Mouse (Mus musculus) cerebellum, postnatal 14 days (tissue): ENCODE measurements at regions not wholly inside any gene's neighbourhood (a gene's known extent, or its start where the extent isn't known, plus 50 kb on each side); places are given as distances from the start of the nearest gene placed in this dataset.

Source experiments
- DNase-seq, 2 experiments: peaks; one replicate each; pipeline ENCODE4 v3.0.0; 2021; ENCODE audit warnings: mixed read lengths in 2 of 2

DNA sequence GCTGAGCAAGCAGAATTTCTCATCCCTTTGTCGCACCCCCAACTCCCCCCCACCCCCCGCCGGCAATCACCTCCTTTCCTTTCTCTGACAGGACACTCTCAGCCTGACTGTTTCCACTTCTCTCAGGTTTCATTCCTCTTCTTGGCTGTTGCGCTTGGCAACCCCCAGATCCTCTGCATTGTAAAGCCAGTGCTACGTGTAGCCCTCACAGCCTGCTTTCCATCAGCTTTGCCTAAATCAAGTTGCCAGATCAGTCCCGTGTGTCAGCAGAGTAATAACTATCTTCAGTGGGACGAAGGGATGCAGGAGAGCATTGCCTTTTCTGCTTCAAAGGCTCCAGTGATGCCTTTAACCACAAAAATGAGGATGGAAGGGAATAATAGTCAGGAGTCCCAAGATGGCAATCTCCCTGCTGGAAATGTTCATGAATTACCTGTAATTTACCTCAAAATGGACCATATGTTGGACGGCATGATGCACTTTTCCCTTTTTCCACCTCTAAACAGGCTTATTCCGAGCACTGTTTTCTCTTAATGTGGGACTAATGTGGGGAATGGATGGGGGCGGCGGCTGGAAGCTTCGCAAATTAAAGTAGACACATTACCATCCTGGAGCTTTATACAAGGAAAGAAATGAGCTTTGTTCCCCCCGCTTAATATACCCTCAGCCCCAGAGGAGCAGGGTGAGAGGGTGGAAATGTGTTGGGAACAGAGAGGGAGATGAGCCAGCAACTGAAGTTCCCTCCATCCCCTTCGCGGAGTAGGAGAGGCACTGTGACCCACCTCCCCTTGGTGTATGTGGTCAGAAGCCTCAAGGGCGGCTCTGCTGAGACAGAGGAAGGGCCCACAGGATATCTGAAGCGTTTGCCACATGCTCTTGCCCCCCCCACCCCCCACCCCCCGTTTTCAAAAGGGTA is 168.3 kb upstream of the Npvf start:
- no peak for DNase-seq

DNA sequence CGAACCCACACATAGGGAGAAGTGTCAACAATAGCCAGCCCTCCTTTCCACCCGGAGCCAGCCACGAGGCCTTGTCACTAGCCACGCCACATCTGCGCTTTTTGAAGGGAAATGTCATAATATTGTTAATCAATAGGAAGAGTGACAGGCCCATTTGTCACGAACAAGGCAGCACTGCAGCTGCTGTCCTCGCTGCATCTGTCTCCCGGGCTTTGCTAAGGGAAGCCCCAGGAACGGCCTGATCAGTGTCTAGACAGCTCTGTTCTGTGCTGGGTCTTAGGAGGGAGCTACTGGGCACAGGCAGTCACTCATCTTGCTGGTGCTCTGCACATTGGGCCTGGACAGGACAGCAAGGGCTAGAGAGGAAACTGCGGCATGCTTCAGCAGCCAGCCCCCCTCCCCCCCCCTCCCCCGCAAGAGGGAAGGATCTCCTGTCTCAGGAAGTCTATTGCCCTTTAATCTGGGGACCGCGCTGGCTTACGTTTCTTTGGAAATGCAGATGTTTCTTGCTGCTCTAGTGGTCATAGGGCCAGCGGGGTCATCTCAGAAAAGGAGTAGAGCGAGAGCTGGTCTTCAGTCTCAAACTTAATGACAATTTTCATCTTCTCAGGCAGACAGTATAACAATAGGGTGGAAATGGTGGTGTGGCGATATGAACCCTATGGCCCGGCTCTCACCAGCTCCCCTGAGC is 169.1 kb upstream of the Npvf start:
- DNase-seq = no peak

DNA sequence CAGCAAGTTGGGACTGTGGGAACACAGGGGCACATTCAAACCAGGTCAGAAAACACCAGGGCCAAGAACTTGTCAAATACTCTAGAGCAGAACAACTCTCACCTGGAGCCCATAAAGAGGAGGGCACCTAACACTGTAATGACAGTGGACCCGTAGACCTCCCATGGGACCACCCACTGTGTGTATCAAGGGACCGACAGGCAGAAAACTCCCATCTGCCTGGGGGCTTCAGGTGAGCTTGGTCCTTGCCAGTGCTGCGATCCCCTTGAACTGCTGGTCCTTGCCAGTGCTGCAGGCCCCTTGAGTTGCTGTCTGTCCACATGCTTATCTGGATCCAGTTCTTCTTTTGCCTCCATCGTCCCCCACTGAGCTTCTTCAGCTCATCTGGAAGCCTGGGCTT is 170.2 kb upstream of the Npvf start:
- DNase-seq = no peak

DNA sequence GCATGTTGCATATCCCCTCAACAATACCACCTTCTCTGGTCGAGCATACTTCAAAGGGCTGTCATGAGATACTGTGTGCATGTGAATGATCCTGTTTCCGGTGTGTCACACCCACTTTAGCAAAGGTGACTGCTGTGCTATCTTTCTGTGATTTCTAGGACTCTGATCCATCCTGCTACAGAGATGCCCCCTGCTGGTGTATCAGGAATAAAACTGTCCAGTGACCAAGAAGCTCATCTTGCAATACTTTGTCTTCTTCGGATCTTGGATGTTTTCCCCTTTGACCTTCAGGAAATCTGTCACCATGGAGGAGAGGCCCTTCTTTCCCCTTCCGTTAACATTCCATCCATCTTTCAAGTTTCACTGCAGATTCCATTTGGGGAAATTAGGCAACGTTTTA is 177.5 kb upstream of the Npvf start:
- DNase-seq = no peak

GRCm38 (mm10) chr6:50835997-50836625 is 181.9 kb upstream of the Npvf start:
- DNase-seq = no peak

DNA sequence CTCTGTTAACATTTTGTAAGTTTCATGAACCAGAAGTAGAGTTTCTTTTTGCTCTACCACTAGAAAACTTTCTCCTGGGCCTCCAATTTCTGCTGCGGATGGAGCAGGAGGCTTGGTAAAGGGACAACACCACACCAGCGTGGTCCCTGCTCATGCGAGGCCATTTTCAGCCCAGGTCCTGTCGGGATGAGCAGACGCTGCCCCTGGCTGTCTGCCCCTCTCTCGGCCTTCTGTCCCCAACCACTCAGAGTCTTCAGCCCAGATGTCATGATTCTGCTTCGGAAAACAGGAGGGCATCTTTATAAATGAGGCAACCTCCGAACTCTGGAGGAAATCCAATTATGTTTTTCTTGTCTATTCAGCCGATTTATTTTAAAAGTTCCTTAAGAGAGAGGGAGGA is 186.6 kb upstream of the Npvf start:
- peak; percentile 53 to 55 for DNase-seq

- peak; percentile 86 to 87 for DNase-seq
Observed at GRCm38 (mm10) chr6:50845246-50845645, 191.0 kb upstream of the Npvf start.

DNA sequence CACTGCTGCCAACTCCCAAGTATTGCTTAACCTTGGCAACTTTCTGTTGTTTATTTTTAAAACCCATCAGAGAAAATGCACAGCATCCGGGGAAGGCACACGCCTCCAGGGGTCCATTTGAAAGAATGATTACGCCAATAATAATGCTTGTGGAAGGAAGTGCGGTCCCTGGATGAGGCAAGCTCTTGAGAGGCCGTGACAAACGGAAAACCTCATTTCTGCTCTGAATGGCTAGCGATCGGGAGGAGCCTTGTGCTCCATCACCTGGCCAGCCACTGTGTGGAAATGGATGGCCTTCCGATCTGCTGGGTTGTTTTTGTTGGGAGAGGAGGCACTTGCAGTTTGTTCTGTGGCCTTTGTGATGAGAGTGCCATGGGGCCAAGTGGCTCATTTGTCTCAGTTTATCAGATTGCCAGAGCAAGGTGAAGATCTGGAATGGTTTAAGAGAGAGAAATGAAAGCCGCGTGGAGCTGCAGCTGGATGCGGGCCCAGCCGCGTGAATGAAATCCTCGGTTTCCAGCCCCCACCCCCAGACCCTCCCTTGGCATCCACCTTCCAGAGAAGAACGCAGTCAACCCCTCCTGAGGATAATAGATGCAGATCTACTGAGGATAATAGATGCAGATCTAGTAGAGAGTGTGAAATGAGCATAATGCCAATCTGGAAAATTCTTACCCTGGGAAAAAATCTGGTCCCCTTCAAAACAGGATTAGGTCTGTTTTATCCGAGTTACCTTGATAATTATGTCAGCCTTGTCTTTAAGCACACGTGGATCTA is 192.7 kb upstream of the Npvf start:
- no peak for DNase-seq

GRCm38 (mm10) chr6:50847548-50847947 is 193.3 kb upstream of the Npvf start:
- DNase-seq = no peak

- no peak for DNase-seq
Observed at GRCm38 (mm10) chr6:50859162-50859561, 204.9 kb upstream of the Npvf start.

DNA sequence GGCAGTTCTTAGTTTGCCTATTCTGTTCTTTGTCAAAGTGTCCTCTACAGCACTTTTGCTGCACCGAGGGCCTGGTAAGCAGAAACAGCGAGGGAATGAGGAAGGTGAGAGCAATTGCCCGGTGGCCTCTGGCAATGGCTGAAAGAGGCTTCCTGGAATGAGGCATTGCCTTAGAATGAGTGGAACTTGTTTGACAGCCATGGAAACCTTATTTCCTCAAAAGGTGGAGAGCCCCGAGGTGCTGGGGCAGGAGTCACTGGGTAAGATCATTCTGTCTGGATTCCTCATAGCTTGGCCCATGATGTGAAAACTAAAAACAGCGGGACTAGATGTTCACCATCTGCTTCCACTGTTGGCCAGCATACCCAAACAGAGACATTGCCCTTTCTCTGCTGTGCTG is 223.8 kb upstream of the Npvf start:
- no peak for DNase-seq

- no peak for DNase-seq
Observed at GRCm38 (mm10) chr6:50882298-50882697, 228.1 kb upstream of the Npvf start.

DNA sequence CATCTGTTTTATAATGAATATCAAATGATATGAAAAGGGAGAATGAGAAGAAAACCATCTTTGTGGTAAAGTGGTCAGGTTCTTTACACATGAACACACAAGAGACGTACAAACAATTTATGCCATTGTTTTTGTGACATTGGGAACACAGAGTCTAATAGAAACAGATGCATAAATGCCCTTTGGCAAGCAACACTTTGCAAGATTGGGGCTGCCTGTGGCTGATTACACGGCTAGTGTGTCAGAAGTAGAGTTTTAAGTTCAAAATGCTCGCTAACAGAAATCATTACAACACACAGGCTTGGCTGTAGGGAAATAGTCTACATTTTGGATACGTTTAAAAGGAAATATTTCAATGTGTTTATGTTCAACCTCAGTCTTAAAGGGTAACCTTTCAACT is 228.5 kb upstream of the Npvf start:
- DNase-seq = no peak

- peak in 1 of 2 experiments; percentile 17 for DNase-seq
Observed at GRCm38 (mm10) chr6:50885031-50885430, 230.8 kb upstream of the Npvf start.

GRCm38 (mm10) chr6:50885771-50886360 is 231.6 kb upstream of the Npvf start:
- peak; percentile 47 for DNase-seq

GRCm38 (mm10) chr6:50890370-50891204 is 236.3 kb upstream of the Npvf start:
- DNase-seq = peak; percentile 72 to 75

DNA sequence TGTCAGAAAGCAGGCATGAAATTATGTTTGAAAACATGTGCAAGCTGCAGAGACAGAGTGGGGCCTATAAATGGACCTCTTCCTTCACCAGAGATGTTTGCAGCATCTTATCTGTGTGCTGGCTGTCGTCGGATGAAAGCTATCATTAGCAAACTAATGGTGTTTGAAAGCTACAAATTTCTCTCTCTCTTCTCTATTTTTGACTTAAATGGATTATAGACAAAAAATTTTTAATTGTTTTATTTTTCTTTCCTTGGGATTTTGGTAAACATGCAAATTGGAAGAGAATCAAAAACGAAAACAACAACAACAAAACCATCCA is 236.9 kb upstream of the Npvf start:
- DNase-seq = no peak

DNA sequence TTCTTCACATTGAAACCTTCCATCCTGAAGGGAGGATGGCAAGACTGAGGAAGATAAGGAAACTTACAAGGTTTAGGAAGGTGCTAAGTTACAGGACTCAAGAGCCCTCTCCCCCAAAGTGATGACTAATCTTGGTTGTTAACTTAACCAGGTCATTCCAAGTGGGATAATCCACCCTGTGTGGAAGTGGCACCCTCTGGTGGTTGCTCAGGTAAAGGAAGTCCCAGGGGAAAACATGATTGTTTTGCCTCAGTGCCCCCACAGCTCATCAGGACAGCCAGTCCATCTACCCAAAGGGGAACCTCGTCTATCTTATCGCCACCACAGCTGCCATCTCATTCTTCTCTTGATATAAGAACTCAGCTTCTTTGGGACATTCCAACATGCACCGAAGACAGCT is 244.6 kb upstream of the Npvf start:
- no peak for DNase-seq

GRCm38 (mm10) chr6:50915166-50916030 is 261.2 kb upstream of the Npvf start:
- DNase-seq = no peak

DNA sequence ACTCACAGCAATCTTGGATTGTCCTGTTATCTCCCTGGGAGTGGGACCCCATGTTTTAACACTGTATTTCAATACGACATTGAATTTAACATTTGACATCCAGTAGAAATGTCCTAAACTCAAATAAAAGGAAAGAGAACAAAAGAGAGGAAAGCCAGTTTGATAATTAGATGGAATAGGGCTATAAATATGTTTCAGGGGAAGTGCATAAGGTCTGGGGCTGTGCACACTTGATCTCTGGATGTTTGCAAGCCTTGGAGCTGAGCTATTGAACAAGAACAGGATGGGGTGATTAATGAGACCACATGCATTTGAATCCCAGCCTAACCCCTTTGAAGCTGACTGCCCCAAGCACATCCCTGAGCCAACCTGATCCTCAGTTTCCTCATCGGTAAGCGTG is 264.0 kb upstream of the Npvf start:
- no peak for DNase-seq

GRCm38 (mm10) chr6:50922235-50922634 is 268.0 kb upstream of the Npvf start:
- no peak for DNase-seq
